Mouse (Mus musculus): ENCODE results near the gene C2. TPM values are rescaled to one million over a fixed set of nuclear protein-coding genes. Genes with fewer than 3 reads are reported as not detected.

C2 gene
- total and polyA plus RNA-seq, 2 experiments: 82.1 to 101 TPM

DNA sequence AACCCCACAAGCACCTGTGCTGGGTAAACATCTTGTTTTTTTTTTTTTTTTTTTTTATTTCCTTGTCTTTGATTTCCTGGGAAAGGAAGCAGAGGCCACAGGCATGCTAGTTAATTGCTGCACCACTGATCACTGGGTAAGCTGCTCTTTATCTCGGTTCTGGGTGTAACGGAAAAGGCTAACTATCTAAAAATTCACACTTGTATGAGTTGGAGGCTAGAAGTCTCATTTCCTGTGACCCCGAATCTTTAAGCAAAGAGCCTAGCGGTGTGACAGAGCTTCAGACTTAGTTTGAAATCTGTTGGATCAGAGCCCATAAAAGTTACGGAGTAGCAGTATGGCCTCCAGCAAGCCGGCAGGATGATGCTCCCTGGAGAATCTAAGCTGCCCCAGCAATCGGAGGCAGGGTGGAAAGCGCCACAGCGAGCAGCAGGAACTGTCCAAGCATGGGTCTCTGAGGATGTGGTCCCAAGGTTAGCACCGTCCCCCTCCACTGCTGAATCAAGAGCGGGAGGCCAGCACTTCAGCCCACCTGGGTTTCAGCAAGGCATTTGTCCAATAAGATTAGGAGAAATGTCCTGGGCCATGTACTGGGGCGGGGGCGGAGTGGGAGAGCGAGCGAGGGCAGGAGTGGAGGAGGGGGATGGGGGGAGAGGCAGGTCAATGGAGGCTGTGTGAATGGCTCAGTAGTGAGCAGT, 43.4 kb upstream of the C2 start:
- peak overlapping the region; percentile 24; the same call in 1 of the 2 replicates for H3K9ac ChIP-seq (ENCODE audit: low read depth, low read length)
- H3K4me1 ChIP-seq (ENCODE audit: control insufficient read depth, insufficient read depth, low read length): peaks cover 2% of the 10 kb centered on the region
- no peaks in the 10 kb centered on the region for H3K36me3 ChIP-seq (ENCODE audit: control insufficient read depth, insufficient read depth, low read length)
- no peaks in the 10 kb centered on the region for H3K27me3 ChIP-seq (ENCODE audit: control insufficient read depth, insufficient read depth, low read length)
- H3K79me2 ChIP-seq (ENCODE audit: control insufficient read depth, insufficient read depth, low read length): no peaks in the 10 kb centered on the region
- no peak for TF ChIP-seq POLR2A (IDR thresholded peaks at IDR 0.05; ENCODE audit: extremely low read depth, insufficient read depth, low read length)
- no peak for TF ChIP-seq CTCF (IDR thresholded peaks at IDR 0.05; ENCODE audit: low read depth, low read length)
- H3K4me3 ChIP-seq (ENCODE audit: insufficient read depth, low read depth, low read length): peak overlapping the region; percentile 53
- no peak overlapping the region for H3K27ac ChIP-seq (replicated peaks; ENCODE audit: insufficient read depth, low read depth, low read length)
- no peak for DNase-seq (ENCODE audit: extremely low read depth, low read depth, low spot score)
- WGBS: 57% methylated on average over 15 of the region's 15 CpGs

GRCm38 (mm10) chr17:34937960-34938505, 40.0 kb upstream of the C2 start:
- peaks cover 10% of the 10 kb centered on the region for H3K4me1 ChIP-seq (ENCODE audit: control insufficient read depth, insufficient read depth, low read length)
- DNase-seq (ENCODE audit: extremely low read depth, low read depth, low spot score): peak; percentile 46
- no peak overlapping the region for H3K27ac ChIP-seq (replicated peaks; ENCODE audit: insufficient read depth, low read depth, low read length)
- H3K9ac ChIP-seq (ENCODE audit: low read depth, low read length): no peak overlapping the region
- H3K36me3 ChIP-seq (ENCODE audit: control insufficient read depth, insufficient read depth, low read length): no peaks in the 10 kb centered on the region; the same call in 1 of the 2 replicates
- TF ChIP-seq CTCF (IDR thresholded peaks at IDR 0.05; ENCODE audit: low read depth, low read length): no peak
- H3K4me3 ChIP-seq (ENCODE audit: insufficient read depth, low read depth, low read length): no peak overlapping the region
- 54% methylated on average over 6 of the region's 6 CpGs for WGBS
- H3K27me3 ChIP-seq (ENCODE audit: control insufficient read depth, insufficient read depth, low read length): no peaks in the 10 kb centered on the region
- H3K79me2 ChIP-seq (ENCODE audit: control insufficient read depth, insufficient read depth, low read length): no peaks in the 10 kb centered on the region

DNA sequence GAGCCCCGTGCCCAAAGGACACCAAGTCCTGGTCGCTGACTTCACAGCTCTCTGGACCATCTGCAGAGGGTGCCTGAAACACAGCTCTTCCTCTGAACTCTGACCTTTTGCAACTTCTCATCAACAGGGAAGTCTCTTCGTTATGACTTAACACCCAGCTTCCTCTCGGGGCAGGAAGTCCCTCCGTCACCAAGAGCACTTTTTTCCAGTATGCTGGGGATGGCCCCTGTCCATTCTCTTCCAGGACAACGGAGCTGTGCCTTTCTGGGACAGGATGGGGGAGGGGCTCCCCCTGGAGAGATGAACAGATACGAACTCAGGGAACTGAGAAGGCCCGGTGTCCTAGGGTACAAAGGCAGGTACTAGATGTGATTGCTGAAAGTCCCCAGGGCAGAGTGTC, 36.8 kb upstream of the C2 start:
- no peak overlapping the region for H3K9ac ChIP-seq (ENCODE audit: low read depth, low read length)
- WGBS: 38% methylated on average over 8 of the region's 8 CpGs
- peaks cover 7% of the 10 kb centered on the region; the same call in 1 of the 2 replicates for H3K79me2 ChIP-seq (ENCODE audit: control insufficient read depth, insufficient read depth, low read length)
- TF ChIP-seq CTCF (IDR thresholded peaks at IDR 0.05; ENCODE audit: low read depth, low read length) (no peak), POLR2A (IDR thresholded peaks at IDR 0.05; ENCODE audit: extremely low read depth, insufficient read depth, low read length) (no peak)
- H3K36me3 ChIP-seq (ENCODE audit: control insufficient read depth, insufficient read depth, low read length): no peaks in the 10 kb centered on the region; the same call in 1 of the 2 replicates
- H3K4me3 ChIP-seq (ENCODE audit: insufficient read depth, low read depth, low read length): no peak overlapping the region
- no peak overlapping the region for H3K27ac ChIP-seq (replicated peaks; ENCODE audit: insufficient read depth, low read depth, low read length)
- peaks cover 16% of the 10 kb centered on the region for H3K4me1 ChIP-seq (ENCODE audit: control insufficient read depth, insufficient read depth, low read length)
- DNase-seq (ENCODE audit: extremely low read depth, low read depth, low spot score): no peak
- no peaks in the 10 kb centered on the region for H3K27me3 ChIP-seq (ENCODE audit: control insufficient read depth, insufficient read depth, low read length)

- peaks cover 7% of the 10 kb centered on the region; the same call in 1 of the 2 replicates for H3K79me2 ChIP-seq (ENCODE audit: control insufficient read depth, insufficient read depth, low read length)
- 20% methylated on average over 24 of the region's 24 CpGs for WGBS
- H3K4me3 ChIP-seq (ENCODE audit: insufficient read depth, low read depth, low read length): peak overlapping the region; percentile 37
- no peak for TF ChIP-seq POLR2A (IDR thresholded peaks at IDR 0.05; ENCODE audit: extremely low read depth, insufficient read depth, low read length)
- no peak for TF ChIP-seq CTCF (IDR thresholded peaks at IDR 0.05; ENCODE audit: low read depth, low read length)
- H3K27me3 ChIP-seq (ENCODE audit: control insufficient read depth, insufficient read depth, low read length): no peaks in the 10 kb centered on the region
- no peak overlapping the region for H3K27ac ChIP-seq (replicated peaks; ENCODE audit: insufficient read depth, low read depth, low read length)
- H3K4me1 ChIP-seq (ENCODE audit: control insufficient read depth, insufficient read depth, low read length): peaks cover 16% of the 10 kb centered on the region
- peak; percentile 74 for DNase-seq (ENCODE audit: extremely low read depth, low read depth, low spot score)
- H3K9ac ChIP-seq (ENCODE audit: low read depth, low read length): peak overlapping the region; percentile 17
- H3K36me3 ChIP-seq (ENCODE audit: control insufficient read depth, insufficient read depth, low read length): no peaks in the 10 kb centered on the region; the same call in 1 of the 2 replicates
Measured at GRCm38 (mm10) chr17:34934031-34934430, 36.0 kb upstream of the C2 start.

DNA sequence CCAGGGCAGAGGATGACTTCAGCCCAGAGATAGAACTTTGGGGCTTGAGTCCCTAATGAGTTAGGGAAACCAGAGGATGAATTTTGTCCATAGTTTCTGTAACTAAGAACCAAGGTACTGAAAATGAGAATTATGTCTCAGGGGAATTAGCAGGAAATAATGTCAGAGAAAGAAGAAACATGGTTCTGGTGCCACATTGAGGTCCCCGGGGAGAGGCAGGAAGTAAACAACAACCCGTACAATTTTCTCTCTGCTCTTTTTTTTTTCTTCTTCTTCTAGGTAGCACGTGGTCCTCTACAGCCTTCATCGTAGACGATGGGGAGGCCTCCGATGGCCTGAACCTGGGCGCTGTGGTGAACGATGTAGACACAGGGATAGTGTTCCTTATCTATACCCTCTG, 34.2 kb upstream of the C2 start:
- Histone ChIP-seq H3K27ac (replicated peaks; ENCODE audit: insufficient read depth, low read depth, low read length) (no peak overlapping the region), H3K36me3 (ENCODE audit: control insufficient read depth, insufficient read depth, low read length) (no peaks in the 10 kb centered on the region; the same call in 1 of the 2 replicates), H3K27me3 (ENCODE audit: control insufficient read depth, insufficient read depth, low read length) (no peaks in the 10 kb centered on the region), H3K9ac (ENCODE audit: low read depth, low read length) (peak overlapping the region; percentile 83; the same call in 1 of the 2 replicates), H3K4me3 (ENCODE audit: insufficient read depth, low read depth, low read length) (peak overlapping the region; percentile 78; the same call in 1 of the 2 replicates), H3K4me1 (ENCODE audit: control insufficient read depth, insufficient read depth, low read length) (peaks cover 16% of the 10 kb centered on the region), H3K79me2 (ENCODE audit: control insufficient read depth, insufficient read depth, low read length) (peaks cover 7% of the 10 kb centered on the region; the same call in 1 of the 2 replicates)
- 64% methylated on average over 8 of the region's 8 CpGs for WGBS
- TF ChIP-seq POLR2A (IDR thresholded peaks at IDR 0.05; ENCODE audit: extremely low read depth, insufficient read depth, low read length) (no peak), CTCF (IDR thresholded peaks at IDR 0.05; ENCODE audit: low read depth, low read length) (no peak)
- no peak for DNase-seq (ENCODE audit: extremely low read depth, low read depth, low spot score)

- DNase-seq (ENCODE audit: extremely low read depth, low read depth, low spot score): no peak
- WGBS: 3% methylated on average over 14 of the region's 14 CpGs
Measured at GRCm38 (mm10) chr17:34931735-34932098, 33.7 kb upstream of the C2 start.

More at GRCm38 (mm10) chr17:34931735-34932098, 33.7 kb upstream of the C2 start:
- H3K36me3 ChIP-seq (ENCODE audit: control insufficient read depth, insufficient read depth, low read length): no peaks in the 10 kb centered on the region; the same call in 1 of the 2 replicates
- H3K27ac ChIP-seq (replicated peaks; ENCODE audit: insufficient read depth, low read depth, low read length): peak overlapping the region; percentile 53; the same call in 1 of the 2 replicates
- H3K79me2 ChIP-seq (ENCODE audit: control insufficient read depth, insufficient read depth, low read length): peaks cover 7% of the 10 kb centered on the region; the same call in 1 of the 2 replicates
- H3K9ac ChIP-seq (ENCODE audit: low read depth, low read length): peak overlapping the region; percentile 83
- TF ChIP-seq CTCF (IDR thresholded peaks at IDR 0.05; ENCODE audit: low read depth, low read length) (no peak), POLR2A (IDR thresholded peaks at IDR 0.05; ENCODE audit: extremely low read depth, insufficient read depth, low read length) (no peak)
- peak overlapping the region; percentile 78 for H3K4me3 ChIP-seq (ENCODE audit: insufficient read depth, low read depth, low read length)
- no peaks in the 10 kb centered on the region for H3K27me3 ChIP-seq (ENCODE audit: control insufficient read depth, insufficient read depth, low read length)
- H3K4me1 ChIP-seq (ENCODE audit: control insufficient read depth, insufficient read depth, low read length): peaks cover 16% of the 10 kb centered on the region

All from liver, adult 2 months (tissue).